Mouse (Mus musculus) small intestine, adult 2 months (tissue): ENCODE data around the gene Elavl4. TPM values are rescaled to one million over a fixed set of nuclear protein-coding genes. Genes with fewer than 3 reads are reported as not detected.

Experiments
- H3K27ac ChIP-seq: fragments of 200-500 bp; 2 replicates; pipeline ENCODE4 v1.5.1; 2012; ENCODE audit warnings: low read depth, low read length, control low read depth, inconsistent platforms; ENCODE audit not compliant: insufficient read depth
- H3K27me3 ChIP-seq: fragments of 200-500 bp; 2 replicates; pipeline ENCODE4 v1.6.1; 2012; ENCODE audit warnings: mild to moderate bottlenecking, moderate library complexity, low read length, inconsistent platforms; ENCODE audit not compliant: control insufficient read depth, insufficient read depth
- H3K36me3 ChIP-seq: fragments of 200-500 bp; 2 replicates; pipeline ENCODE4 v1.6.1; 2012; ENCODE audit warnings: mild to moderate bottlenecking, low read length, control low read depth, inconsistent platforms; ENCODE audit not compliant: control insufficient read depth, insufficient read depth
- H3K4me1 ChIP-seq: fragments of 200-500 bp; 2 replicates; pipeline ENCODE4 v1.6.1; 2012; ENCODE audit warnings: low read length, inconsistent platforms, mixed read lengths; ENCODE audit not compliant: control insufficient read depth, insufficient read depth, insufficient read length
- H3K4me3 ChIP-seq: fragments of 200-500 bp; 2 replicates; pipeline ENCODE4 v1.5.1; 2012; ENCODE audit warnings: low read depth, mild to moderate bottlenecking, control low read depth, inconsistent platforms, low read length, moderate library complexity
- CTCF ChIP-seq: fragments of 200-500 bp; IDR thresholded peaks from 2 replicates; pipeline ENCODE4 v1.5.1; 2012; ENCODE audit warnings: low read depth, mild to moderate bottlenecking, control low read depth, inconsistent platforms, low read length, moderate library complexity, mixed read lengths; ENCODE audit not compliant: insufficient replicate concordance, insufficient read length; ENCODE audit errors: extremely low read depth
- POLR2A ChIP-seq: fragments of 200-500 bp; IDR thresholded peaks from 2 replicates; pipeline ENCODE4 v1.6.1; 2012; ENCODE audit warnings: low read depth, mild to moderate bottlenecking, control low read depth, inconsistent platforms, low read length, moderate library complexity
- WGBS: fragments of 180-500 bp; shearing (Covaris S2); methylation state at CpG from one replicate; pipeline ENCODE4 v1.1.7; 2018; 5-methylcytosine and 5-hydroxymethylcytosine counted together
- polyA plus RNA-seq: library from polyadenylated mRNA; depleted of rRNA; stranded (reverse); fragments of >200 nt; gene quantifications from 2 replicates; pipeline ENCODE4 v1.2.3, GENCODE M21; 2012; rRNA removed

Elavl4 gene
- polyA plus RNA-seq, 1 experiment: 0.94 TPM

DNA sequence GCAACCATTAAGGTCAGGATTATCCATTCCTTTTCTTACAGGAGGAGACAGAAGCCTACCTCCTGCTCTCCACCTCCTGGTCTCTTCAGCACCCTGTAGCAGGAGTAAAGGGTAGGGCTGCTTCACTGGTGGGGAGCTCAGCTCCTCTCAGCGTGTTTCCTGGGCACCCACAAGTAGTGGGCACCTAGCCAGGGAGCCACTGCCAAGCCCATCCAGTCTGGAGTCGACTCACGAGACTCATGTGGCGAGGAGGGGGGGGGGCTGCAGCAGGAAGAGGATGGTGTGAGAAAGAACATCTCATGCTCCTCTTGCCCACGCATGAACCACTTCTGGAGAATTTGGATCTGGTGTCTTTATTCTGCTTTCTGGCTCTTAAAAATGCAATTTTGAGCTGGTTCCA lies 186.5 kb downstream of the Elavl4 start:
- no peaks in the 10 kb centered on the region for H3K36me3 ChIP-seq
- H3K4me3 ChIP-seq: no peak overlapping the region
- no peaks in the 10 kb centered on the region for H3K4me1 ChIP-seq
- WGBS: 66% methylated on average over 5 of the region's 5 CpGs
- no peak overlapping the region for H3K27ac ChIP-seq
- H3K27me3 ChIP-seq: no peaks in the 10 kb centered on the region
- TF ChIP-seq CTCF (no peak), POLR2A (no peak)

DNA sequence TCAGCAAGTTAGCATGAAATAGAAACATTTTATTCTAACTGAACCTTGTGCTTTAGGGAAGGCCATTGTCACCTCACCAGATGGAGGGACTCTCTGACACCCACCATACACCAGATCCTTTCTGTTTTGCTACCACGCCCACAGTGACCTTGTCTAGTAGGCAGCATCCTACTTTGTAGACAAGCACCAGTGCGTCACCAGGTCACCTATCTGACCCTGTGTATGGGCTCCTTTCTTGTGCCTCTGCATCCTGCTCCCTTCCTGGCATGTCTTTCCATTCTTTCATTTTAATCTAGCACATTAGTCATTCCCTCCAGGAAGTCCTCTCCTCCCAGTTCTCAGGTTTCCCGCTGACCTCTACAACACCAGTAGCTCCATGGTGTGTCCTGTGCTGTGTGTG lies 190.1 kb downstream of the Elavl4 start:
- H3K36me3 ChIP-seq: no peaks in the 10 kb centered on the region
- H3K27ac ChIP-seq: no peak overlapping the region
- H3K4me1 ChIP-seq: no peaks in the 10 kb centered on the region
- no peaks in the 10 kb centered on the region for H3K27me3 ChIP-seq
- WGBS: 81% methylated on average over 3 of the region's 3 CpGs
- TF ChIP-seq POLR2A: no peak
- TF ChIP-seq CTCF: no peak
- H3K4me3 ChIP-seq: no peak overlapping the region

GRCm38 (mm10) chr4:110157515-110158159 lies 194.1 kb downstream of the Elavl4 start:
- no peaks in the 10 kb centered on the region for H3K27me3 ChIP-seq
- H3K4me3 ChIP-seq: no peak overlapping the region
- TF ChIP-seq POLR2A: no peak
- TF ChIP-seq CTCF: no peak
- no peaks in the 10 kb centered on the region for H3K36me3 ChIP-seq
- no peak overlapping the region for H3K27ac ChIP-seq
- 51% methylated on average over 3 of the region's 3 CpGs for WGBS
- H3K4me1 ChIP-seq: no peaks in the 10 kb centered on the region

- H3K27ac ChIP-seq: no peak overlapping the region
- TF ChIP-seq CTCF (no peak), POLR2A (no peak)
- H3K4me3 ChIP-seq: no peak overlapping the region
- no peaks in the 10 kb centered on the region for H3K36me3 ChIP-seq
- whole genome bisulfite sequencing: 79% methylated on average over 2 of the region's 2 CpGs
- no peaks in the 10 kb centered on the region for H3K27me3 ChIP-seq
- no peaks in the 10 kb centered on the region for H3K4me1 ChIP-seq
Observed at GRCm38 (mm10) chr4:110155954-110156353, 195.8 kb downstream of the Elavl4 start.

Other genes starting within 250 kb of the Elavl4 start
- not detected in 2 replicates for gene Agbl4, start 45.8 kb upstream of the Elavl4 start, polyA plus RNA-seq